Mouse (Mus musculus) intestine, embryonic 14.5 days (tissue): ENCODE results near the gene Fbxl17. TPM values are rescaled to one million over a fixed set of nuclear protein-coding genes. Genes with fewer than 3 reads are reported as not detected.

Experiments
- ATAC-seq: fragments of 200-750 bp; cut with Nextera tagmentation; replicated peaks from 2 replicates; pipeline ENCODE4 v1.8.0; 2017; ENCODE audit warnings: low read depth, moderate number of reproducible peaks, moderate TSS enrichment, moderate library complexity; ENCODE audit not compliant: low FRiP score, low TSS enrichment
- DNase-seq: peaks from one replicate; pipeline ENCODE4 v3.0.0-alpha.2; 2018; ENCODE audit warnings: low spot score
- H3K27ac ChIP-seq: fragments of 300-500 bp; sonication (generic); 2 replicates; pipeline ENCODE4 v1.5.1; 2014; ENCODE audit warnings: low read depth, mild to moderate bottlenecking, control low read depth
- H3K27me3 ChIP-seq: fragments of 300-500 bp; sonication (generic); replicated peaks from 2 replicates; pipeline ENCODE4 v1.6.1; 2014; ENCODE audit warnings: low read length, control low read depth; ENCODE audit not compliant: control insufficient read depth, insufficient read depth
- H3K36me3 ChIP-seq: fragments of 300-500 bp; sonication (generic); 2 replicates; pipeline ENCODE4 v1.6.1; 2014; ENCODE audit warnings: low read length, control low read depth; ENCODE audit not compliant: control insufficient read depth, insufficient read depth
- H3K4me1 ChIP-seq: fragments of 300-500 bp; sonication (generic); replicated peaks from 2 replicates; pipeline ENCODE4 v1.6.1; 2014; ENCODE audit warnings: low read length, control low read depth, mixed read lengths; ENCODE audit not compliant: control insufficient read depth, insufficient read depth
- H3K4me2 ChIP-seq: fragments of 300-500 bp; sonication (generic); 2 replicates; pipeline ENCODE4 v1.6.1; 2014; ENCODE audit warnings: low read length
- H3K4me3 ChIP-seq: fragments of 300-500 bp; sonication (generic); 2 replicates; pipeline ENCODE4 v1.5.1; 2014; ENCODE audit warnings: low read depth, low read length, control low read depth, mixed read lengths
- H3K9ac ChIP-seq: fragments of 300-500 bp; sonication (generic); 2 replicates; pipeline ENCODE4 v1.6.1; 2014; ENCODE audit warnings: mild to moderate bottlenecking, low read length
- H3K9me3 ChIP-seq: fragments of 300-500 bp; sonication (generic); 2 replicates; pipeline ENCODE4 v1.6.1; 2016; ENCODE audit warnings: low read length, control low read depth; ENCODE audit not compliant: control insufficient read depth
- whole genome bisulfite sequencing: fragments of 180-500 bp; shearing (Covaris S2); extraction: QIAGEN DNeasy Blood & Tissue Kit; methylation state at CpG from one replicate; pipeline ENCODE4 v1.1.7; 2014; 5-methylcytosine and 5-hydroxymethylcytosine counted together
- polyA plus RNA-seq: library from polyadenylated mRNA; unstranded; fragments of >200 nt; fragmentation: Nextera tagmentation; extraction: Ambion mirVana; gene quantifications from 2 replicates; pipeline ENCODE4 v1.2.1, GENCODE M21; 2014

Gene Fbxl17
- polyA plus RNA-seq, 1 experiment from 2014 or later: 7.5 TPM

DNA sequence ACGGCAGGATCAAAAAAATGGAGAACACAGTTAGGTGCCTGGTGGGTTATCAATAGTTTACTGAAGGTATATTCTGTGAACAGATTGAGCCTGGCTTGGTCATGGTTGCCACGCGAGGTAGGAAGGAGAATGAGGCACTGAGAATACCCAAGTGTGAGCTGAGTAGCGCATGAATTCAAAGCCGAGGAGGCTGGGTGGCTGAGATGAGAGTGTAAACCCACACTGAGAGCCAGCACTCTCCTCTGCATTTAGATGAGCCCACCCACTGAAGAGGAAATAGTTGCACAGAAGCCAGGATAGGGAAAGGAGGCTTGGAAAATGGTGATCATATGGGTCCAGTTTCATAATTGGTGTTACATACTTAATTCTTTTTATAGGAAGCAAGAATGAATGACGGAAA, 290.7 kb downstream of the Fbxl17 start:
- 97% methylated on average over 6 of the region's 6 CpGs for WGBS
- no peak for DNase-seq
- no peaks in the 10 kb centered on the region for H3K4me1 ChIP-seq
- no peak for ATAC-seq
- no peaks in the 10 kb centered on the region for H3K27me3 ChIP-seq
- H3K27ac ChIP-seq: no peak overlapping the region
- H3K4me2 ChIP-seq: no peak overlapping the region
- no peak overlapping the region for H3K9ac ChIP-seq
- H3K36me3 ChIP-seq: no peaks in the 10 kb centered on the region
- H3K4me3 ChIP-seq: no peak overlapping the region
- H3K9me3 ChIP-seq: 0 out of 2 replicates have a peak, but pooled peaks cover 3% of the 10 kb centered on the region

- H3K4me3 ChIP-seq: no peak overlapping the region
- no peaks in the 10 kb centered on the region for H3K36me3 ChIP-seq
- H3K4me2 ChIP-seq: no peak overlapping the region
- no peak overlapping the region for H3K27ac ChIP-seq
- H3K4me1 ChIP-seq: 0 out of 2 replicates have a peak, but pooled peaks cover 2% of the 10 kb centered on the region
- H3K9ac ChIP-seq: no peak overlapping the region
- H3K9me3 ChIP-seq: 0 out of 2 replicates have a peak, but pooled peaks cover 3% of the 10 kb centered on the region
- no peak for ATAC-seq
- 79% methylated on average over 4 of the region's 4 CpGs for WGBS
- no peaks in the 10 kb centered on the region for H3K27me3 ChIP-seq
- no peak for DNase-seq
These were observed 291.5 kb downstream of the Fbxl17 start for GRCm38 (mm10) chr17:63208346-63208745.

DNA sequence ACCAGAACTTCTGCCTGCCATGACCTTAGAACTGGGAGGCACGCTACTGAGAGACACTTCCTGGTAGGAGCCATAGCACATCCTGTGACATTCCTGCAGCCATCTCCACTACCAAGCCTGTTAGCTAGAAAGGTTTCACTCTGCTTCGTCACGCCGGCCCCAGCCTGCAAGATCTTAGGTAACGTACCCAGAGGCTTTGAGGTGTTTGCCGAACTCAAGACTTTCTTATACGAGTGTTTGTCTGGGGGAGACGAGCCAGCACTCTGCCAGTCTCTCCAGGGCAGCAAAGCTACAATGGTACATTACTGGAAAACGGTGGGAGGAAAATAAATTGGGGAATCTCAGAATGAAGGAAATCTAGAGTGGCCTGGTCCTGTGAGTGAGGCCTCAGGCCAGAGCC, 292.1 kb downstream of the Fbxl17 start:
- Histone ChIP-seq H3K36me3 (no peaks in the 10 kb centered on the region), H3K27me3 (no peaks in the 10 kb centered on the region), H3K4me1 (0 out of 2 replicates have a peak, but pooled peaks cover 2% of the 10 kb centered on the region), H3K4me2 (no peak overlapping the region), H3K4me3 (no peak overlapping the region), H3K27ac (no peak overlapping the region), H3K9me3 (0 out of 2 replicates have a peak, but pooled peaks cover 3% of the 10 kb centered on the region), H3K9ac (no peak overlapping the region)
- WGBS: 91% methylated on average over 9 of the region's 9 CpGs
- DNase-seq: no peak
- no peak for ATAC-seq

DNA sequence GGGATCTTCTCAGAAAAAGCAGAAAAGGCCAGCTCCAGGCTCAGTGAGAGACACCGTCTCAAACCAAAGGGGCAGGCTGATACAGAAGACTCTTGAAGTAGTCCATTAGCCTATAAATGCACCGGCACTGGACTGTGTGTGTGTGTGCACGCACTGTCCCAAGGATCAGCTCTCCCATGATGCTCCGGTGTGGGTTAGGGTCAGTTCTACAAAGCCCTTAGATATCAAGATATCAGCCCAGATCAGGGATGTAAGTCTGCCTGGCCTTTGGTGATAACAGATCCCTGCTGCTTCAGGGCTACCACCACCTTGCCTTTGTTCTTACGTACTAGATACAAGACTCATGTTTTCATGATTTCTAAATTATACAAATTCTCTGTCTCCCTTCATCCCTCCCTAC, 294.5 kb downstream of the Fbxl17 start:
- no peak overlapping the region for H3K27ac ChIP-seq
- H3K9me3 ChIP-seq: 0 out of 2 replicates have a peak, but pooled peaks cover 3% of the 10 kb centered on the region
- WGBS: 94% methylated on average over 5 of the region's 5 CpGs
- H3K4me3 ChIP-seq: no peak overlapping the region
- H3K4me1 ChIP-seq: 0 out of 2 replicates have a peak, but pooled peaks cover 2% of the 10 kb centered on the region
- DNase-seq (no peak), ATAC-seq (no peak)
- no peaks in the 10 kb centered on the region for H3K36me3 ChIP-seq
- H3K4me2 ChIP-seq: no peak overlapping the region
- H3K9ac ChIP-seq: no peak overlapping the region
- no peaks in the 10 kb centered on the region for H3K27me3 ChIP-seq

- Histone ChIP-seq H3K27me3 (no peaks in the 10 kb centered on the region), H3K9ac (no peak overlapping the region), H3K4me3 (no peak overlapping the region), H3K4me1 (0 out of 2 replicates have a peak, but pooled peaks cover 2% of the 10 kb centered on the region), H3K36me3 (no peaks in the 10 kb centered on the region), H3K27ac (no peak overlapping the region), H3K9me3 (no peaks in the 10 kb centered on the region), H3K4me2 (no peak overlapping the region)
- no peak for DNase-seq
- WGBS: 69% methylated on average over 8 of the region's 8 CpGs
- ATAC-seq: no peak
These were observed 296.1 kb downstream of the Fbxl17 start for GRCm38 (mm10) chr17:63203582-63204190.

- WGBS: 92% methylated on average over 1 of the region's 1 CpGs
- H3K4me1 ChIP-seq: 0 out of 2 replicates have a peak, but pooled peaks cover 2% of the 10 kb centered on the region
- no peaks in the 10 kb centered on the region for H3K27me3 ChIP-seq
- ATAC-seq (no peak), DNase-seq (no peak)
- H3K9me3 ChIP-seq: no peaks in the 10 kb centered on the region
- no peak overlapping the region for H3K27ac ChIP-seq
- no peaks in the 10 kb centered on the region for H3K36me3 ChIP-seq
- H3K4me2 ChIP-seq: no peak overlapping the region
- no peak overlapping the region for H3K9ac ChIP-seq
- no peak overlapping the region for H3K4me3 ChIP-seq
These were observed 301.1 kb downstream of the Fbxl17 start for GRCm38 (mm10) chr17:63198703-63199102.

DNA sequence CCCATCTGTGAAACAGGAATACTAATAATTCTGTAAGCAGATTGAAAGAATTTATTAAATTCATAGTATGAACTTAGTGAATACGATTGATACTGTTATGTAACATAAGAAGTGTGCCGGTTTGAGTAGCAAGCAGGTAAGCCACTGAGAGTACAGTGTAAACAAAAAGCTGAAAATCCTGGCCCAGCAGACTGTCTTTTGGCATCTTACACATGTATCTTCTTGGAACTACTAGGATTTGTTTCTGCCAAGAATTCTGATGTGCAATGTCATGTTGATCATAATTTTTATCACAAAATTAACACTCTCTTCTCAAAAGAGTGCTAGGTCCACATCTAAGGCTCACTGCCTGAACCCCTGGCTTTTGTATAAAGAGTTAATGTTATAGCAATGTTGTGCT, 304.3 kb downstream of the Fbxl17 start:
- no peak for ATAC-seq
- H3K27ac ChIP-seq: no peak overlapping the region
- WGBS: 86% methylated on average over 2 of the region's 2 CpGs

DNA sequence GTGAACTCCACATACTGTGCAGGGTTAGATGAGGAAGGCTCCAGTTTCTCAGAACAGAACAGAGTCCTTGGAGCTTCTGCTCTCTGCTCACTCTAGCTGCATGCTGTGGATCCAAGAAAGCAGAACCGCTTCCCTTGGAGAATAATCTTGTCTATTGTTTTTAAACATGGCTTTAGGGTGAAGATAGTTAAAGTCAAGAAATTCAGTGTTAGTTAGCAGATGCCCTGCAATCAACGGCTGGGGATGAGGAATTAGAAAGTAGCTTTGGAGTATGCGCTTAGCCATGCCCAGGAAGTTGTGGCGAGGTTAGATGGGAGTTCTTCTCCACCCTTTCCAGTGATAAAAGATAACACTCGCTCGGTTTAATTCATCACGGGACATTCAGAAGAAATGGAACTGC, 306.6 kb downstream of the Fbxl17 start:
- Histone ChIP-seq H3K27ac (no peak overlapping the region), H3K9ac (no peak overlapping the region), H3K36me3 (no peaks in the 10 kb centered on the region), H3K4me1 (no peaks in the 10 kb centered on the region), H3K4me2 (no peak overlapping the region), H3K9me3 (no peaks in the 10 kb centered on the region), H3K27me3 (no peaks in the 10 kb centered on the region), H3K4me3 (no peak overlapping the region)
- ATAC-seq (no peak), DNase-seq (no peak)
- WGBS: 73% methylated on average over 7 of the region's 7 CpGs

More for the DNA sequence above, 304.3 kb downstream of the Fbxl17 start:
- no peak for DNase-seq
- Histone ChIP-seq H3K9me3 (no peaks in the 10 kb centered on the region), H3K4me1 (no peaks in the 10 kb centered on the region), H3K9ac (no peak overlapping the region), H3K27me3 (no peaks in the 10 kb centered on the region), H3K4me2 (no peak overlapping the region), H3K4me3 (no peak overlapping the region), H3K36me3 (no peaks in the 10 kb centered on the region)

GRCm38 (mm10) chr17:63191345-63191744, 308.5 kb downstream of the Fbxl17 start:
- no peak overlapping the region for H3K9ac ChIP-seq
- H3K27me3 ChIP-seq: no peaks in the 10 kb centered on the region
- no peaks in the 10 kb centered on the region for H3K4me1 ChIP-seq
- no peak overlapping the region for H3K27ac ChIP-seq
- no peak for ATAC-seq
- 78% methylated on average over 8 of the region's 8 CpGs for WGBS
- no peaks in the 10 kb centered on the region for H3K36me3 ChIP-seq
- no peak for DNase-seq
- no peak overlapping the region for H3K4me3 ChIP-seq
- no peak overlapping the region for H3K4me2 ChIP-seq
- no peaks in the 10 kb centered on the region for H3K9me3 ChIP-seq
